Mouse (Mus musculus): ENCODE measurements around the gene Cep97. TPM values are rescaled to one million over a fixed set of nuclear protein-coding genes. Genes with fewer than 3 reads are reported as not detected.
A peak's percentile ranks its signal among the peaks of the same experiment; 100 is the strongest.
"Not testable (repeated sequence)": the region's sequence is repeated elsewhere in the genome, so short reads cannot be mapped to it uniquely, and the experiment has no call there.

Cep97 gene
- polyA plus RNA-seq, 1 experiment: 217 TPM

DNA sequence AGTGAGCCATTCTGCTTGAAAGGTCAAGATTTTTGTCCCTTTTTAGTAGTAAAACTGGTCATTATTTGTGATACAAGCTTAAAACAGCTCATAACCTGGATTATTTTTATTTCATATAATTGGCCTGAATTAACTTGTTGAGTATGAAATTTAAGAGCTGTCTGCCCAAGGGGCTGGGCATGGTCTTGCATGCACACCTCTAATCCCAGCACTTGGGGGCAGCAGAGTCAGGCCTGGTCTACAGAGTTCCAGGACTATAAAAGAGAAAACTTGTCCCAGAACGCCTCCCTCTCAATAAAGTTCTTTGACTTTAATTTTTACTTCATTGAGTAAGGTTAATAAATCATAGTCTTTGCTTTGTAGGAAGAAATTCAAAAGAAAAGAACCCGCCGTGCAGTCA is 34.5 kb upstream of the Cep97 start:
- 63% methylated on average over 3 of the region's 3 CpGs for WGBS
- Histone ChIP-seq H3K4me1 (ENCODE audit: control insufficient read depth, insufficient read depth, low read length) (peaks cover 6% of the 10 kb centered on the region), H3K27ac (ENCODE audit: insufficient read depth, low read depth, low read length) (no peak overlapping the region), H3K4me3 (ENCODE audit: insufficient read depth, low read depth, low read length) (no peak overlapping the region)
- TF ChIP-seq POLR2A (IDR thresholded peaks at IDR 0.05; ENCODE audit: insufficient read depth, low read depth, low read length): no peak
- no peak for TF ChIP-seq CTCF (IDR thresholded peaks at IDR 0.05; ENCODE audit: insufficient read depth, low read depth, low read length)

DNA sequence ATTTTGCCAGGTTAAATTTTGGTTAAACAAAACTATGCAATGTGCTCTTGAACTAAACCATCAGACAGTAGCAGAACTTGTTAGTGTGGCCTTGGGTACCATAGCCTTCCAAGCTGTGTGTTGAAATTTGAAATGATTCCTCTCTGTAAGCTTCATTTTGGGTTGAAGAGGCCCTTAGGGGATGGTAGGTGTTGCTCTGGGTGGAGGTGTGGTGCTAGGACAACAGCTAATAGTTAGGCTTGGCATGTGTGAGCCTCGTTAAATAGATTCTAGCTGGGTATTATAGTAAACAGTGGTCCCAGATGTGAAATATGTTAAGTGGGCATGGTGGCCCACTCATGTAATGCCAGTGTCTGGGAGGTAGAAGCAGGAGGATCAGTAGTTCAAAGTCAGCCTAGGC is 32.6 kb upstream of the Cep97 start:
- 0% methylated on average over 1 of the region's 1 CpGs for WGBS
- H3K27ac ChIP-seq (ENCODE audit: insufficient read depth, low read depth, low read length): no peak overlapping the region
- peaks cover 6% of the 10 kb centered on the region for H3K4me1 ChIP-seq (ENCODE audit: control insufficient read depth, insufficient read depth, low read length)
- TF ChIP-seq POLR2A (IDR thresholded peaks at IDR 0.05; ENCODE audit: insufficient read depth, low read depth, low read length) (no peak), CTCF (IDR thresholded peaks at IDR 0.05; ENCODE audit: insufficient read depth, low read depth, low read length) (no peak)
- no peak overlapping the region for H3K4me3 ChIP-seq (ENCODE audit: insufficient read depth, low read depth, low read length)

DNA sequence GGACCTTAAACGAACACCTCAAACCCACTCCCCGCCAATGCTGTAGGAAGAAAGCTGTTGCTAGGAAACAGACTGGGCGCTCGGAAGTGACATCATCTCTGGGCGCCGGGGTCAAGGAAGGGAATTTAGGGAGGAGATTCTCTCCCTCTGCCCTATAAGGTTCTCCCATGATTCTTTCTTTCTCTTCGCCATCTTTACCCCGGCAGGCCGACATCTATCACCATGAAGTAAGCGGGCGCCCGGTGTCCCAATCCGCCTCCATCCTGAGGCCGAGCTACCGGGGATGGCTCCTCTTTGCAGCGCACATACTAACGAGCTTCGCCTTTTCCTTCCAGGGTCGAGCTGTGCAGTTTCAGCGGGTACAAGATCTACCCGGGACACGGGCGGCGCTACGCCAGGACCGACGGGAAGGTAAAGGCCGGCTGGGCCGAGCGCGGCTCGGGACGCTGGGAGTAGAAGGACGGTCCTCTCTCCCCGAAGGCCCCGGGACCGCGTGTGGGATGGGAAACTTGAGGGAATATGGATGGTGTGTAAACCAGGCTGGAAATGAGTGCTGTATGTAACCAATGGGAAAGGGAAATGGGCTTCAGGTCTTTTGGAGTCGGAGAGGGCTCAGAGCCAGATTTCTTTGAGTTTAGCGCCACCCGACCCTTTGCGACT is 31.7 kb upstream of the Cep97 start, which contains the start of gene Rpl24:
Gene Rpl24 (plus strand): TSS at position 64 of the 660 bp plus-strand sequence.
- Histone ChIP-seq H3K4me1 (ENCODE audit: control insufficient read depth, insufficient read depth, low read length) (peaks cover 6% of the 10 kb centered on the region), H3K4me3 (ENCODE audit: insufficient read depth, low read depth, low read length) (peak within 1 kb of the TSS; percentile 78), H3K27ac (ENCODE audit: insufficient read depth, low read depth, low read length) (peak within 1 kb of the TSS; percentile 30)
- TF ChIP-seq CTCF (IDR thresholded peaks at IDR 0.05; ENCODE audit: insufficient read depth, low read depth, low read length) (no peak), POLR2A (IDR thresholded peaks at IDR 0.05; ENCODE audit: insufficient read depth, low read depth, low read length) (peak; percentile 37)
- under 1% methylated on average over 42 of the region's 42 CpGs for WGBS

GRCm38 (mm10) chr16:55964126-55964949 is 29.7 kb upstream of the Cep97 start:
- H3K27ac ChIP-seq (ENCODE audit: insufficient read depth, low read depth, low read length): no peak overlapping the region
- H3K4me3 ChIP-seq (ENCODE audit: insufficient read depth, low read depth, low read length): no peak overlapping the region
- WGBS: 56% methylated on average over 4 of the region's 4 CpGs
- H3K4me1 ChIP-seq (ENCODE audit: control insufficient read depth, insufficient read depth, low read length): peaks cover 6% of the 10 kb centered on the region
- no peak for TF ChIP-seq POLR2A (IDR thresholded peaks at IDR 0.05; ENCODE audit: insufficient read depth, low read depth, low read length)
- no peak for TF ChIP-seq CTCF (IDR thresholded peaks at IDR 0.05; ENCODE audit: insufficient read depth, low read depth, low read length)

DNA sequence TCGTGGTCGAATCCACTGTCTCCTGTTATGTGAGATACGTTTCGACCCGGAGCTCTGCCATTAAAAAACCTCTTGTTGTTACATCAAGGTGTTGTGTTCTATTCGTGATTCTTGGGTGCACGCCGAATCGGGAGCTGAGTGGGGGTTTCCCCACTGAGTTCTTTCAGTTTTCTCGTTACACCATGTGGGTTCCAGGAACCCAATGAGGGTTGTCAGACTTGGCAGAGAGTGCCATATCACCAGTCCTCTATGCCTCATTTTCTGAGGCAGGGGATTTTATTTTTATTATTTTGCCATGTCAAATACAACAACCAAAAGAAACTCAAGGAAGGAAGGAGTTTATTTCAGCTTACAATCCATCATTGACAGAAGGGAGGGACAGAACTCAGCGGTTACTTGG is 28.4 kb upstream of the Cep97 start:
- H3K4me3 ChIP-seq (ENCODE audit: insufficient read depth, low read depth, low read length); H3K4me1 ChIP-seq (ENCODE audit: control insufficient read depth, insufficient read depth, low read length); H3K27ac ChIP-seq (ENCODE audit: insufficient read depth, low read depth, low read length): not testable (repeated sequence)
- WGBS: 91% methylated on average over 6 of the region's 11 CpGs

GRCm38 (mm10) chr16:55954196-55954595 is 19.5 kb upstream of the Cep97 start:
- not testable (repeated sequence) for H3K27ac ChIP-seq (ENCODE audit: insufficient read depth, low read depth, low read length); H3K4me3 ChIP-seq (ENCODE audit: insufficient read depth, low read depth, low read length); H3K4me1 ChIP-seq (ENCODE audit: control insufficient read depth, insufficient read depth, low read length)
- 92% methylated on average over 9 of the region's 9 CpGs for WGBS

GRCm38 (mm10) chr16:55952771-55953170 is 18.1 kb upstream of the Cep97 start:
- H3K27ac ChIP-seq (ENCODE audit: insufficient read depth, low read depth, low read length): no peak overlapping the region
- H3K4me3 ChIP-seq (ENCODE audit: insufficient read depth, low read depth, low read length): no peak overlapping the region
- no peaks in the 10 kb centered on the region for H3K4me1 ChIP-seq (ENCODE audit: control insufficient read depth, insufficient read depth, low read length)
- no peak for TF ChIP-seq CTCF (IDR thresholded peaks at IDR 0.05; ENCODE audit: insufficient read depth, low read depth, low read length)
- no peak for TF ChIP-seq POLR2A (IDR thresholded peaks at IDR 0.05; ENCODE audit: insufficient read depth, low read depth, low read length)

DNA sequence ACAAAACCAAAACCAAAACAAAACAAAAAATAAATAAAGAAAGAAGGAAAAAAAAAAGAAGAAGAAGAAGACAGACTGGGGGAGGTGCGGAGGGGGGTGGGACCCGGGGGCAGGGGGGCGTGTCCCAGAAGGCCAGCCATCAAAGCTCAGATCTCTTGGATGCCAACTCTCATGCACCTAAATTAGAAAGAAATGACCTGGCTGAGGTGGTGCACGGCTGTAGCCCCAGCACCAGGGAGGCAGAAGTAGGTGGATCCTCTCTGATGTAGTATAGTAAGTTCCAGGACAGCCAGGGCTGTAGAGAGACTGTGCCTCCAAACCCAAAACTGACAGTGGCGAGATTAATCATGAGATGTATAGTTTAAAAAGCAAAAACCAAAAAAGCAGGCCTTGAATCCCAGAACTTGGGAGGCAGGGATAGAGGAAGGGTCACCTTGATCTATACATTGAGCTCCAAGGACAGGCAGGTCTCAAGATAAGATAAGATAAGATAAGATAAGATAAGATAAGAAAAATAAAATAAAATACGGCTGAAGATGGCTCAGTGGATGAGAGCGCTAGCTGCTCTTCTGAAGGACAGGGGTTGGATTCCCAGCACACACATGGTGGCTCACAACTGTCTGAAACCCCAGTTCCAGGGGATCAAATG is 17.1 kb upstream of the Cep97 start:
- Histone ChIP-seq H3K4me3 (ENCODE audit: insufficient read depth, low read depth, low read length) (no peak overlapping the region), H3K4me1 (ENCODE audit: control insufficient read depth, insufficient read depth, low read length) (no peaks in the 10 kb centered on the region), H3K27ac (ENCODE audit: insufficient read depth, low read depth, low read length) (no peak overlapping the region)
- 79% methylated on average over 7 of the region's 7 CpGs for WGBS
- TF ChIP-seq CTCF (IDR thresholded peaks at IDR 0.05; ENCODE audit: insufficient read depth, low read depth, low read length) (no peak), POLR2A (IDR thresholded peaks at IDR 0.05; ENCODE audit: insufficient read depth, low read depth, low read length) (no peak)

GRCm38 (mm10) chr16:55950946-55951678 is 16.5 kb upstream of the Cep97 start:
- no peak for TF ChIP-seq POLR2A (IDR thresholded peaks at IDR 0.05; ENCODE audit: insufficient read depth, low read depth, low read length)
- no peak for TF ChIP-seq CTCF (IDR thresholded peaks at IDR 0.05; ENCODE audit: insufficient read depth, low read depth, low read length)
- Histone ChIP-seq H3K4me1 (ENCODE audit: control insufficient read depth, insufficient read depth, low read length) (no peaks in the 10 kb centered on the region), H3K4me3 (ENCODE audit: insufficient read depth, low read depth, low read length) (no peak overlapping the region), H3K27ac (ENCODE audit: insufficient read depth, low read depth, low read length) (no peak overlapping the region)
- WGBS: 33% methylated on average over 19 of the region's 19 CpGs

All from olfactory bulb, adult 2 months (tissue).